In genomic region chr2:180563841-180564240, GRCm38 (mm10) we compare ENCODE assay signal across 21 mouse cellular contexts. TPM values are rescaled to one million over a fixed set of nuclear protein-coding genes. Genes with fewer than 3 reads are reported as not detected.
A peak's percentile ranks its signal among the peaks of the same experiment; 100 is the strongest.
DNase-seq lines count a peak whose midpoint lies in the region; ATAC-seq and TF ChIP-seq lines count a peak whose summit lies in the region.
"Had no signal": no experiment of that assay in that cellular context is flagged by ENCODE, and none has a peak within 500 bp of the region (broad histone marks: within the 10 kb centered on the region; RNA-seq: fewer than 3 reads in every experiment).

No protein-coding gene starts in this region.

- peak; percentile 36; the same call in 1 of the 2 replicates for ATAC-seq in forebrain, embryonic 13.5 days
- ATAC-seq in forebrain, embryonic 11.5 days (replicated peaks; ENCODE audit: low FRiP score), result no peak
- peak; percentile 63; the same call in 1 of the 2 replicates for ATAC-seq in hindbrain, embryonic 15.5 days (ENCODE audit: low FRiP score, low read depth)
- no peak for ATAC-seq in intestine, embryonic 15.5 days
- ATAC-seq: midbrain, embryonic 15.5 days had no signal

- 39% methylated on average over 5 of the region's 5 CpGs for WGBS in forebrain, embryonic 13.5 days
- 44% methylated on average over 5 of the region's 5 CpGs for WGBS in forebrain, embryonic 11.5 days
- WGBS in hindbrain, embryonic 15.5 days, result 22% methylated on average over 5 of the region's 5 CpGs
- 48% methylated on average over 5 of the region's 5 CpGs for WGBS in intestine, embryonic 15.5 days

- no peak for TF ChIP-seq CTCF in layer of hippocampus, adult 2 months (conservative IDR thresholded peaks at IDR 0.05)

- peaks cover 10% of the 10 kb centered on the region; the same call in 1 of the 2 replicates for H3K27me3 ChIP-seq in forebrain, embryonic 13.5 days
- H3K27me3 ChIP-seq in forebrain, embryonic 11.5 days (ENCODE audit: control insufficient read depth, insufficient read depth, low read length), result no peaks in the 10 kb centered on the region
- H3K27me3 ChIP-seq in hindbrain, embryonic 15.5 days, result no peaks in the 10 kb centered on the region
- H3K27me3 ChIP-seq in intestine, embryonic 15.5 days (replicated peaks), result peaks cover 10% of the 10 kb centered on the region
- H3K27me3 ChIP-seq: embryonic facial prominence, embryonic 15.5 days; midbrain, embryonic 15.5 days; neural tube, embryonic 12.5 days had no signal

- no peak overlapping the region for H3K4me3 ChIP-seq in forebrain, embryonic 13.5 days
- no peak overlapping the region for H3K4me3 ChIP-seq in forebrain, embryonic 11.5 days (ENCODE audit: low read depth, low read length)
- H3K4me3 ChIP-seq in layer of hippocampus, adult 2 months, result no peak overlapping the region
- no peak overlapping the region for H3K4me3 ChIP-seq in hindbrain, embryonic 15.5 days
- no peak overlapping the region for H3K4me3 ChIP-seq in intestine, embryonic 15.5 days (replicated peaks)
- H3K4me3 ChIP-seq: embryonic facial prominence, embryonic 15.5 days; gastrocnemius, adult 2 months; limb, embryonic 10.5 days; midbrain, embryonic 15.5 days; neural tube, embryonic 12.5 days had no signal

- no peak overlapping the region for H3K9ac ChIP-seq in forebrain, embryonic 13.5 days
- H3K9ac ChIP-seq in forebrain, embryonic 11.5 days (ENCODE audit: low read length), result no peak overlapping the region
- no peak overlapping the region for H3K9ac ChIP-seq in hindbrain, embryonic 15.5 days
- no peak overlapping the region for H3K9ac ChIP-seq in intestine, embryonic 15.5 days
- H3K9ac ChIP-seq: embryonic facial prominence, embryonic 15.5 days; midbrain, embryonic 15.5 days; neural tube, embryonic 12.5 days had no signal

- peaks cover 11% of the 10 kb centered on the region for H3K4me1 ChIP-seq in forebrain, embryonic 13.5 days
- no peaks in the 10 kb centered on the region for H3K4me1 ChIP-seq in forebrain, embryonic 11.5 days (replicated peaks; ENCODE audit: control insufficient read depth, insufficient read depth, low read length)
- peaks cover 15% of the 10 kb centered on the region for H3K4me1 ChIP-seq in hindbrain, embryonic 15.5 days (replicated peaks)
- H3K4me1 ChIP-seq in intestine, embryonic 15.5 days (replicated peaks), result no peaks in the 10 kb centered on the region

- H3K36me3 ChIP-seq in forebrain, embryonic 13.5 days (ENCODE audit: poor library complexity, severe bottlenecking), result no peaks in the 10 kb centered on the region
- H3K36me3 ChIP-seq in forebrain, embryonic 11.5 days (ENCODE audit: control insufficient read depth, insufficient read depth, low read length), result no peaks in the 10 kb centered on the region
- no peaks in the 10 kb centered on the region for H3K36me3 ChIP-seq in hindbrain, embryonic 15.5 days
- no peaks in the 10 kb centered on the region for H3K36me3 ChIP-seq in intestine, embryonic 15.5 days
- H3K36me3 ChIP-seq: embryonic facial prominence, embryonic 15.5 days; limb, embryonic 10.5 days; midbrain, embryonic 15.5 days; neural tube, embryonic 12.5 days had no signal

- no peak overlapping the region for H3K4me2 ChIP-seq in forebrain, embryonic 13.5 days
- no peak overlapping the region for H3K4me2 ChIP-seq in forebrain, embryonic 11.5 days (ENCODE audit: low read depth, low read length, severe bottlenecking)
- H3K4me2 ChIP-seq in hindbrain, embryonic 15.5 days, result no peak overlapping the region
- H3K4me2 ChIP-seq in intestine, embryonic 15.5 days (replicated peaks), result no peak overlapping the region
- H3K4me2 ChIP-seq: embryonic facial prominence, embryonic 15.5 days; liver, embryonic 11.5 days; midbrain, embryonic 15.5 days; neural tube, embryonic 12.5 days had no signal

- no peak for DNase-seq in forebrain, embryonic 11.5 days (ENCODE audit: low spot score)
- DNase-seq in layer of hippocampus, adult 2 months (ENCODE audit: low spot score in 2 of 2), result peak in 1 of 2 experiments; percentile 43
- DNase-seq in layer of hippocampus, adult 8-10 months (ENCODE audit: low spot score in 2 of 2), result no peak
- DNase-seq in A20 (ENCODE audit: low read depth, low spot score), result peak; percentile 44
- DNase-seq in spleen, postnatal 36 days (ENCODE audit: low spot score in 2 of 2), result no peak
- DNase-seq: gastrocnemius, adult 2 months; heart, adult 18-20 months; heart, postnatal 4 days; kidney, adult 2 months; lung, adult 2 months; lung, postnatal 36 days; right cerebral cortex, postnatal 25 days; thymus, postnatal 14 days had no signal

- no peaks in the 10 kb centered on the region; the same call in 1 of the 2 replicates for H3K9me3 ChIP-seq in forebrain, embryonic 13.5 days (replicated peaks)
- no peaks in the 10 kb centered on the region for H3K9me3 ChIP-seq in forebrain, embryonic 11.5 days (ENCODE audit: control insufficient read depth, low read length)
- no peaks in the 10 kb centered on the region for H3K9me3 ChIP-seq in hindbrain, embryonic 15.5 days
- no peaks in the 10 kb centered on the region for H3K9me3 ChIP-seq in intestine, embryonic 15.5 days
- H3K9me3 ChIP-seq: embryonic facial prominence, embryonic 15.5 days; limb, embryonic 10.5 days; midbrain, embryonic 15.5 days; neural tube, embryonic 12.5 days had no signal

- H3K27ac ChIP-seq in forebrain, embryonic 13.5 days, result peak overlapping the region; percentile 26; the same call in 1 of the 2 replicates
- no peak overlapping the region for H3K27ac ChIP-seq in forebrain, embryonic 11.5 days (ENCODE audit: low read depth, low read length)
- H3K27ac ChIP-seq in layer of hippocampus, adult 2 months, result peak overlapping the region; percentile 49
- H3K27ac ChIP-seq in hindbrain, embryonic 15.5 days (replicated peaks), result no peak overlapping the region; the same call in 1 of the 2 replicates
- H3K27ac ChIP-seq in intestine, embryonic 15.5 days, result no peak overlapping the region
- H3K27ac ChIP-seq: embryonic facial prominence, embryonic 15.5 days; gastrocnemius, adult 2 months; limb, embryonic 10.5 days; midbrain, embryonic 15.5 days; neural tube, embryonic 12.5 days had no signal

RNA-seq across cellular contexts. Expression of gene Mrgbp, which starts 17.3 kb away (rescaled TPM):
- polyA plus RNA-seq in forebrain, embryonic 13.5 days (2015; fragmentation: Nextera tagmentation; extraction: Ambion mirVana), result 50.7 and 53.6 TPM in 2 replicates
- polyA plus RNA-seq in forebrain, embryonic 11.5 days (2014; fragmentation: Nextera tagmentation; extraction: Ambion mirVana), result 49.5 and 51.9 TPM in 2 replicates
- 10 to 100 TPM; 19.4 to 23.4 TPM for total RNA-seq in layer of hippocampus, adult 2 months (2021)
- 10 to 100 TPM; 20.9 to 26.4 (median 22.7) TPM for total RNA-seq in layer of hippocampus, adult 8-10 months (2022)
- polyA plus RNA-seq in hindbrain, embryonic 15.5 days (2015; fragmentation: Nextera tagmentation; extraction: Ambion mirVana), result 38.3 and 40.6 TPM in 2 replicates
- 20.7 and 22.3 TPM in 2 replicates for polyA plus RNA-seq in intestine, embryonic 15.5 days (2015; fragmentation: Nextera tagmentation; extraction: Ambion mirVana)

RNA-seq across cellular contexts. Expression of gene Ogfr, which starts 25.2 kb away (rescaled TPM):
- polyA plus RNA-seq in forebrain, embryonic 13.5 days (2015; fragmentation: Nextera tagmentation; extraction: Ambion mirVana), result 79.8 and 85.4 TPM in 2 replicates
- polyA plus RNA-seq in forebrain, embryonic 11.5 days (2014; fragmentation: Nextera tagmentation; extraction: Ambion mirVana), result 98.6 and 108 TPM in 2 replicates
- 10 to 100 TPM; 36.2 to 40.6 TPM for total RNA-seq in layer of hippocampus, adult 2 months (2021)
- 10 to 100 TPM; 31.4 to 40.8 (median 36.4) TPM for total RNA-seq in layer of hippocampus, adult 8-10 months (2022)
- 82.8 and 88.6 TPM in 2 replicates for polyA plus RNA-seq in hindbrain, embryonic 15.5 days (2015; fragmentation: Nextera tagmentation; extraction: Ambion mirVana)
- polyA plus RNA-seq in intestine, embryonic 15.5 days (2015; fragmentation: Nextera tagmentation; extraction: Ambion mirVana), result 42.1 and 44.2 TPM in 2 replicates

RNA-seq across cellular contexts. Expression of gene Col9a3, which starts 33.7 kb away (rescaled TPM):
- 17.4 and 21.9 TPM in 2 replicates for polyA plus RNA-seq in forebrain, embryonic 13.5 days (2015; fragmentation: Nextera tagmentation; extraction: Ambion mirVana)
- polyA plus RNA-seq in forebrain, embryonic 11.5 days (2014; fragmentation: Nextera tagmentation; extraction: Ambion mirVana), result 7.3 and 8.4 TPM in 2 replicates
- 10 to 100 TPM in 1 of 2 experiments, 1 to 10 TPM in 1; 6.8 to 10.4 TPM for total RNA-seq in layer of hippocampus, adult 2 months (2021)
- 10 to 100 TPM in 2 of 4 experiments, 1 to 10 TPM in 2; 7.5 to 11.2 (median 9.4) TPM for total RNA-seq in layer of hippocampus, adult 8-10 months (2022)
- 63.5 and 92.1 TPM in 2 replicates for polyA plus RNA-seq in hindbrain, embryonic 15.5 days (2015; fragmentation: Nextera tagmentation; extraction: Ambion mirVana)
- polyA plus RNA-seq in intestine, embryonic 15.5 days (2015; fragmentation: Nextera tagmentation; extraction: Ambion mirVana), result 5.5 and 6.7 TPM in 2 replicates
- total RNA-seq: gastrocnemius, adult 2 months had no signal

Comparison
In these comparisons a context has a peak if more than half of its experiments do, and no peak if none do; other contexts are left out.
1. ATAC-seq: peak in forebrain, embryonic 13.5 days (single experiment) and hindbrain, embryonic 15.5 days (single experiment); none in forebrain, embryonic 11.5 days (single experiment) and intestine, embryonic 15.5 days (single experiment).
2. H3K27ac ChIP-seq: peak in forebrain, embryonic 13.5 days (single experiment) and layer of hippocampus, adult 2 months (single experiment); none in forebrain, embryonic 11.5 days (single experiment), hindbrain, embryonic 15.5 days (single experiment) and intestine, embryonic 15.5 days (single experiment).